Mouse (Mus musculus): ENCODE results near the gene Galntl6.

- TF ChIP-seq CTCF (conservative IDR thresholded peaks at IDR 0.05; ENCODE audit: low read length): no peak
- TF ChIP-seq POU5F1 (IDR thresholded peaks at IDR 0.05; ENCODE audit: borderline replicate concordance, low read length): no peak
- no peak for TF ChIP-seq NANOG (IDR thresholded peaks at IDR 0.05; ENCODE audit: borderline replicate concordance, low read length)
Measured at GRCm38 (mm10) chr8:58912196-58912839, at the start of gene Galntl6.

Measured in E14TG2a.4 (cell line).